Mouse (Mus musculus): ENCODE results near the gene Gm20850.
"Not testable (repeated sequence)": the region's sequence is repeated elsewhere in the genome, so short reads cannot be mapped to it uniquely, and the experiment has no call there.

Gene Gm20850

GRCm38 (mm10) chrY:75715022-75715421, at the start of gene Gm20850:
Gene Gm20850, plus strand, starts transcription at chrY:75715322.
- CTCF ChIA-PET, POLR2A ChIA-PET: not testable (repeated sequence)
